Mouse (Mus musculus) CH12.LX (cell line): ENCODE data around the gene Pdcd1.

Experiments
- CTCF ChIP-seq, 2 experiments: IDR thresholded peaks in 1 of 2; conservative IDR thresholded peaks in 1 of 2; 2 replicates each; pipeline ENCODE4 v1.5.1; 2011 to 2012; ENCODE audit warnings: low read depth in 2 of 2, low read length in 2 of 2, improper control_type of control experiment in 1 of 2, inconsistent platforms in 1 of 2, mild to moderate bottlenecking in 1 of 2, moderate library complexity in 1 of 2
- MAX ChIP-seq: IDR thresholded peaks from 2 replicates; pipeline ENCODE4 v1.6.1; 2011; ENCODE audit warnings: low read length, improper control_type of control experiment
- POLR2A ChIP-seq: IDR thresholded peaks from 2 replicates; pipeline ENCODE4 v1.6.1; 2011; ENCODE audit warnings: low read depth, mild to moderate bottlenecking, improper control_type of control experiment, low read length

GRCm38 (mm10) chr1:94086311-94086898, 34.1 kb upstream of the Pdcd1 start:
- no peak for TF ChIP-seq POLR2A
- TF ChIP-seq CTCF (conservative IDR thresholded peaks at IDR 0.05 in 1 of 2, IDR thresholded peaks at IDR 0.05 in 1 of 2; ENCODE audit: low read depth in 2 of 2, low read length in 2 of 2), result no peak
- TF ChIP-seq MAX, result no peak
